Mouse (Mus musculus) spleen, adult 2 months (tissue): ENCODE measurements around the gene Pdia5. TPM values are rescaled to one million over a fixed set of nuclear protein-coding genes. Genes with fewer than 3 reads are reported as not detected.

ENCODE experiments used
- DNase-seq, 2 experiments: peaks; one replicate each; pipeline versions ENCODE4 v3.0.0 to v3.0.0-alpha.2; 2012 to 2021; ENCODE audit warnings: low spot score in 2 of 2, low read depth in 1 of 2
- H3K27ac ChIP-seq: fragments of 200-500 bp; 2 replicates; pipeline ENCODE4 v1.5.1; 2012; ENCODE audit warnings: low read length, inconsistent platforms; ENCODE audit not compliant: insufficient read depth
- H3K27me3 ChIP-seq: fragments of 200-500 bp; 2 replicates; pipeline ENCODE4 v1.6.1; 2012; ENCODE audit warnings: mild to moderate bottlenecking, moderate library complexity, low read length, inconsistent platforms; ENCODE audit not compliant: control insufficient read depth, insufficient read depth
- H3K36me3 ChIP-seq: fragments of 200-500 bp; 2 replicates; pipeline ENCODE4 v1.6.1; 2012; ENCODE audit warnings: mild to moderate bottlenecking, low read length, inconsistent platforms; ENCODE audit not compliant: control insufficient read depth, insufficient read depth
- H3K4me1 ChIP-seq: fragments of 200-500 bp; 2 replicates; pipeline ENCODE4 v1.6.1; 2011; ENCODE audit warnings: inconsistent platforms; ENCODE audit not compliant: control insufficient read depth, insufficient read depth, insufficient read length
- H3K4me3 ChIP-seq: fragments of 200-500 bp; 2 replicates; pipeline ENCODE4 v1.5.1; 2011; ENCODE audit warnings: mild to moderate bottlenecking, inconsistent platforms; ENCODE audit not compliant: insufficient read depth, insufficient read length; ENCODE audit errors: extremely low read depth
- CTCF ChIP-seq: fragments of 200-500 bp; IDR thresholded peaks from 2 replicates; pipeline ENCODE4 v1.5.1; 2011; ENCODE audit warnings: mild to moderate bottlenecking, inconsistent platforms; ENCODE audit not compliant: insufficient read depth, insufficient read length, insufficient replicate concordance; ENCODE audit errors: extremely low read depth
- POLR2A ChIP-seq: fragments of 200-500 bp; IDR thresholded peaks from 2 replicates; pipeline ENCODE4 v1.6.1; 2011; ENCODE audit warnings: low read depth, low read length, inconsistent platforms
- WGBS: fragments of 180-500 bp; shearing (Covaris S2); methylation state at CpG from one replicate; pipeline ENCODE4 v1.1.7; 2018; 5-methylcytosine and 5-hydroxymethylcytosine counted together
- polyA plus RNA-seq: library from polyadenylated mRNA; depleted of rRNA; stranded (reverse); fragments of >200 nt; gene quantifications from 2 replicates; pipeline ENCODE4 v1.2.3, GENCODE M21; 2012

Pdia5 gene
- polyA plus RNA-seq, 1 experiment = 5.4 TPM

GRCm38 (mm10) chr16:35502456-35502855 is 11.8 kb upstream of the Pdia5 start:
- Histone ChIP-seq H3K27me3 (no peaks in the 10 kb centered on the region), H3K36me3 (no peaks in the 10 kb centered on the region), H3K27ac (no peak overlapping the region), H3K4me1 (no peaks in the 10 kb centered on the region), H3K4me3 (no peak overlapping the region)
- 84% methylated on average over 11 of the region's 11 CpGs for WGBS
- no peak for DNase-seq
- TF ChIP-seq CTCF (no peak), POLR2A (no peak)

- H3K36me3 ChIP-seq = no peaks in the 10 kb centered on the region
- H3K4me1 ChIP-seq = no peaks in the 10 kb centered on the region
- H3K4me3 ChIP-seq = no peak overlapping the region
- H3K27ac ChIP-seq = no peak overlapping the region
- no peak for TF ChIP-seq CTCF
- no peak for TF ChIP-seq POLR2A
- H3K27me3 ChIP-seq = no peaks in the 10 kb centered on the region
- 90% methylated on average over 4 of the region's 4 CpGs for WGBS
- DNase-seq = no peak
These were observed 10.6 kb upstream of the Pdia5 start for GRCm38 (mm10) chr16:35501106-35501760.

- WGBS = 83% methylated on average over 3 of the region's 3 CpGs
- no peaks in the 10 kb centered on the region for H3K27me3 ChIP-seq
- no peaks in the 10 kb centered on the region for H3K36me3 ChIP-seq
- no peaks in the 10 kb centered on the region for H3K4me1 ChIP-seq
- TF ChIP-seq POLR2A = no peak
- no peak for DNase-seq
- no peak overlapping the region for H3K4me3 ChIP-seq
- no peak overlapping the region for H3K27ac ChIP-seq
These were observed 9.7 kb upstream of the Pdia5 start for GRCm38 (mm10) chr16:35500342-35500741.

- DNase-seq = no peak
- Histone ChIP-seq H3K4me1 (no peaks in the 10 kb centered on the region; the same call in none of the 2 replicates), H3K36me3 (no peaks in the 10 kb centered on the region), H3K27me3 (peaks cover 7% of the 10 kb centered on the region), H3K4me3 (peak overlapping the region; percentile 53), H3K27ac (no peak overlapping the region)
- 21% methylated on average over 10 of the region's 10 CpGs for WGBS
- no peak for TF ChIP-seq POLR2A
- TF ChIP-seq CTCF = no peak
These were observed 880 bp downstream of the Pdia5 start for GRCm38 (mm10) chr16:35489793-35490192.

GRCm38 (mm10) chr16:35489066-35489718 is 1.5 kb downstream of the Pdia5 start:
- no peak for DNase-seq
- 67% methylated on average over 10 of the region's 10 CpGs for WGBS
- Histone ChIP-seq H3K4me1 (no peaks in the 10 kb centered on the region; the same call in none of the 2 replicates), H3K4me3 (no peak overlapping the region), H3K36me3 (no peaks in the 10 kb centered on the region), H3K27ac (no peak overlapping the region), H3K27me3 (peaks cover 7% of the 10 kb centered on the region)
- no peak for TF ChIP-seq CTCF
- TF ChIP-seq POLR2A = no peak

GRCm38 (mm10) chr16:35487776-35488175 is 2.9 kb downstream of the Pdia5 start:
- H3K27me3 ChIP-seq = peaks cover 7% of the 10 kb centered on the region
- H3K4me1 ChIP-seq = no peaks in the 10 kb centered on the region; the same call in none of the 2 replicates
- H3K27ac ChIP-seq = no peak overlapping the region
- no peak overlapping the region for H3K4me3 ChIP-seq
- DNase-seq = no peak
- 95% methylated on average over 4 of the region's 4 CpGs for WGBS
- TF ChIP-seq POLR2A = no peak
- no peak for TF ChIP-seq CTCF
- no peaks in the 10 kb centered on the region for H3K36me3 ChIP-seq

GRCm38 (mm10) chr16:35487056-35487455 is 3.6 kb downstream of the Pdia5 start:
- no peak overlapping the region for H3K4me3 ChIP-seq
- 77% methylated on average over 4 of the region's 4 CpGs for WGBS
- TF ChIP-seq POLR2A = no peak
- no peak for TF ChIP-seq CTCF
- H3K36me3 ChIP-seq = no peaks in the 10 kb centered on the region
- peaks cover 7% of the 10 kb centered on the region for H3K27me3 ChIP-seq
- DNase-seq = no peak
- H3K27ac ChIP-seq = no peak overlapping the region
- H3K4me1 ChIP-seq = no peaks in the 10 kb centered on the region; the same call in none of the 2 replicates
